Mouse (Mus musculus): ENCODE data around the gene Cep85l. TPM values are rescaled to one million over a fixed set of nuclear protein-coding genes. Genes with fewer than 3 reads are reported as not detected.

Gene Cep85l
- polyA plus RNA-seq, 1 experiment from 2014 or later: 10.8 TPM

DNA sequence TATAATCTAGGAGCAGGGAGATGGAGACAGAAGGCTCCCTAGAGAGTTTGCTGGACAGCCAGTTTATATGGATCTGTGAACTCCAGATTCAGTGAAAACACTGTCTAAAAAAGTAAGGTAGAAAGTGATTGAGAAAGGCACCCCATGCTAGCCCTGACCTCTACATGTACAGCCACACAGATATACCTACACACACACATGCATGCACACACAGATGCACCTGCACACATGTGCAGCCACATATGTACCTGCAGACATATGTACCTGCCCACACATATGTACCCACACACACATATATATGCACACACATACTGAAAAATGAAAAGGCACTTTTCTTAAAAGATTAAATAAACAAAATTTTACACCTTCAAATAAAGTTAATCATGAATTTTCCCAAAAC lies 53.4 kb downstream of the Cep85l start:
- DNase-seq (ENCODE audit: low spot score) (no peak), ATAC-seq (no peak)
- no peak overlapping the region for H3K9ac ChIP-seq (replicated peaks; ENCODE audit: low read depth)

DNA sequence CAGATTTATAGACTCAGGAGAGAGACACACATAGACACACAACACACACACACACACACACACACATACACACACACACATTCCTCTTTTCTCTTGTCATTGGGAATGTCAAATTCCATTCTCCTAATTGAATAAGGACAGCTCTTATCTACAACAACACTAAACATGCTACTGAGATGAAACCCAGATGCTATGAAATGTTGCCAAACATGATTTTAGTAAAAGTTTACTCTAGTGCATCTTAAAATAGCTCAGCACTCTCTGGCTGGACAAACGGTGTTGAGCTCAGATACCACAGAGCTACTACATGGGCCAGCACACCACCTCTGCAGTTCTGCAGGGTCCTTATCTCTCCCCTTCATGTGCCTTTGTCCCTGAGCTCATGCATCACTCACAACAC lies 55.1 kb downstream of the Cep85l start:
- peak; percentile 82 for DNase-seq (ENCODE audit: low spot score)
- H3K4me1 ChIP-seq (ENCODE audit: insufficient read depth, low read depth, low read length): no peaks in the 10 kb centered on the region
- TF ChIP-seq EP300 (IDR thresholded peaks at IDR 0.05) (peak; percentile 51; the same call in 1 of the 2 replicates), CTCF (IDR thresholded peaks at IDR 0.05) (no peak)
- ATAC-seq: peak; percentile 83
- no peak overlapping the region for H3K4me3 ChIP-seq (ENCODE audit: low read depth, low read length)
- no peak overlapping the region for H3K27ac ChIP-seq (ENCODE audit: low read length)
- H3K9me3 ChIP-seq (ENCODE audit: low read length): no peaks in the 10 kb centered on the region
- WGBS: 4% methylated on average over 1 of the region's 1 CpGs
- no peaks in the 10 kb centered on the region for H3K36me3 ChIP-seq (ENCODE audit: insufficient read depth, low read length)
- H3K9ac ChIP-seq (replicated peaks; ENCODE audit: low read depth): no peak overlapping the region
- no peak overlapping the region; the same call in 1 of the 2 replicates for H3K4me2 ChIP-seq (replicated peaks; ENCODE audit: low read depth, low read length)
- no peaks in the 10 kb centered on the region for H3K27me3 ChIP-seq (replicated peaks; ENCODE audit: insufficient read depth, low read length)

More for the DNA sequence above, 53.4 kb downstream of the Cep85l start:
- Histone ChIP-seq H3K9me3 (ENCODE audit: low read length) (no peaks in the 10 kb centered on the region), H3K27me3 (replicated peaks; ENCODE audit: insufficient read depth, low read length) (no peaks in the 10 kb centered on the region), H3K4me2 (replicated peaks; ENCODE audit: low read depth, low read length) (no peak overlapping the region), H3K4me1 (ENCODE audit: insufficient read depth, low read depth, low read length) (no peaks in the 10 kb centered on the region), H3K4me3 (ENCODE audit: low read depth, low read length) (no peak overlapping the region), H3K36me3 (ENCODE audit: insufficient read depth, low read length) (no peaks in the 10 kb centered on the region), H3K27ac (ENCODE audit: low read length) (no peak overlapping the region)
- TF ChIP-seq CTCF (IDR thresholded peaks at IDR 0.05) (no peak), EP300 (IDR thresholded peaks at IDR 0.05) (no peak)

DNA sequence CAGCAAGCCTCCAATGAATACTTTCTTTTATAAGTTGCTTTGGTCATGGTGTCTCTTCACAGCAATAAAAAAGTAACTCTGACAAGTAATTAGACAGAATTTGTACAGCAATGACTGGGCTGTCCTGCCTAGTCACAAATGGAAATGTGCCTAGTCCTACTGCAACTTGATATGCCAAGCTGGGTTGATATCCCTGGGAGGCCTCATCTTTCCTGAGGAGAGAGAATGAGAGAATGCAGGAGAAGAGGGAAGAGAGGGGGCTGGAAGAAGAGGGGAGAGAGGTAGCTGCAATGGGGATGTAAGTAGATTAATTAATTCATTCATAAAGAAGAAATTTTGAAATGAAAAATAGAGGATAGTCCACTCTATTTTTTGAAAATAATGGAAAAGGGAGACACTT lies 56.4 kb downstream of the Cep85l start:
- ATAC-seq: no peak
- Histone ChIP-seq H3K4me3 (ENCODE audit: low read depth, low read length) (no peak overlapping the region), H3K9ac (replicated peaks; ENCODE audit: low read depth) (no peak overlapping the region), H3K9me3 (ENCODE audit: low read length) (no peaks in the 10 kb centered on the region), H3K27ac (ENCODE audit: low read length) (no peak overlapping the region), H3K4me1 (ENCODE audit: insufficient read depth, low read depth, low read length) (no peaks in the 10 kb centered on the region), H3K4me2 (replicated peaks; ENCODE audit: low read depth, low read length) (no peak overlapping the region), H3K36me3 (ENCODE audit: insufficient read depth, low read length) (no peaks in the 10 kb centered on the region), H3K27me3 (replicated peaks; ENCODE audit: insufficient read depth, low read length) (no peaks in the 10 kb centered on the region)
- TF ChIP-seq EP300 (IDR thresholded peaks at IDR 0.05): no peak
- no peak for TF ChIP-seq CTCF (IDR thresholded peaks at IDR 0.05)
- DNase-seq (ENCODE audit: low spot score): no peak

DNA sequence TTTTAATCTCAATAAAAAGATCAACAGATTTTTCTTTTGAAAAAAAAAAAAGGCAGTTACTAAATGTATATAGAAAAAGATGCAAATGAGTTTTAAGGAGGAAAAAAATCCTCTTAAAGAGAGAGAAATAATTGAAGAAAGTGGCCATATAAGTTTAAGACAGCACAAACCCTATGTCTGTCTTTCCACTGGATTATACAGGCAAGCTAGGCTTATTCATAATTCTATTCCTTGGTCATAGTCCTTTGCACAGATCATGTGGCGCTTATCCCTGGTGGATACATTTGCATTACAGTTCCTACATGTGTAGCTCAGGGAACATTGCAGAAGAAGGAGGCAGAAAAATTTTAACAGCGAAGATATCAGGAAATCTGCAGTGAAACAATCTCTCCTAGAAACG lies 73.1 kb downstream of the Cep85l start:
- no peak overlapping the region for H3K4me3 ChIP-seq (ENCODE audit: low read depth, low read length)
- no peak overlapping the region for H3K27ac ChIP-seq (ENCODE audit: low read length)
- H3K4me2 ChIP-seq (replicated peaks; ENCODE audit: low read depth, low read length): no peak overlapping the region
- no peak for TF ChIP-seq CTCF (IDR thresholded peaks at IDR 0.05)
- H3K36me3 ChIP-seq (ENCODE audit: insufficient read depth, low read length): no peaks in the 10 kb centered on the region
- H3K4me1 ChIP-seq (ENCODE audit: insufficient read depth, low read depth, low read length): no peaks in the 10 kb centered on the region
- no peak for ATAC-seq
- 89% methylated on average over 3 of the region's 3 CpGs for WGBS
- no peak for DNase-seq (ENCODE audit: low spot score)
- no peaks in the 10 kb centered on the region for H3K9me3 ChIP-seq (ENCODE audit: low read length)
- H3K9ac ChIP-seq (replicated peaks; ENCODE audit: low read depth): no peak overlapping the region
- H3K27me3 ChIP-seq (replicated peaks; ENCODE audit: insufficient read depth, low read length): no peaks in the 10 kb centered on the region

DNA sequence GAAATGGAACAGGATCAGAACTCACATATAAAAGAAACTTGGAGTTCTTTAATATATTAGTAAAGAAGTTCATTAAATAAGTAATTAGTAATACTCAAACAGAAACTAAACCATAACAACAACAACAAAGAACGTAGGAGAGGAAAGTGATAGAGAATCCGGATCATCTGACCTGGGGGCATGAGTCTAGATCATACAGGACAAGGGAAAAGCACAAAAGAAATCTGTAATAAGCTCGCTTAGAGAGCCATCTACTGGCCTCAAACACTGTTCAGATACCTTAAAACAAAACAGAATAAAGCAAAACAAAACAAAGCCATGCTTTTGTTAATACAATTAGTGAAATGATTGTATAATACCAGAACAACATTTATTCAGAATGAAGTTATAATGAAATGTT lies 73.9 kb downstream of the Cep85l start:
- Histone ChIP-seq H3K36me3 (ENCODE audit: insufficient read depth, low read length) (no peaks in the 10 kb centered on the region), H3K27ac (ENCODE audit: low read length) (no peak overlapping the region), H3K9ac (replicated peaks; ENCODE audit: low read depth) (no peak overlapping the region), H3K4me3 (ENCODE audit: low read depth, low read length) (no peak overlapping the region), H3K4me2 (replicated peaks; ENCODE audit: low read depth, low read length) (no peak overlapping the region), H3K9me3 (ENCODE audit: low read length) (no peaks in the 10 kb centered on the region), H3K4me1 (ENCODE audit: insufficient read depth, low read depth, low read length) (no peaks in the 10 kb centered on the region), H3K27me3 (replicated peaks; ENCODE audit: insufficient read depth, low read length) (no peaks in the 10 kb centered on the region)
- WGBS: 41% methylated on average over 3 of the region's 3 CpGs
- TF ChIP-seq EP300 (IDR thresholded peaks at IDR 0.05) (no peak), CTCF (IDR thresholded peaks at IDR 0.05) (0 out of 2 replicates have a peak, but pooled peaks have one; percentile 23)
- DNase-seq (ENCODE audit: low spot score) (no peak), ATAC-seq (no peak)

DNA sequence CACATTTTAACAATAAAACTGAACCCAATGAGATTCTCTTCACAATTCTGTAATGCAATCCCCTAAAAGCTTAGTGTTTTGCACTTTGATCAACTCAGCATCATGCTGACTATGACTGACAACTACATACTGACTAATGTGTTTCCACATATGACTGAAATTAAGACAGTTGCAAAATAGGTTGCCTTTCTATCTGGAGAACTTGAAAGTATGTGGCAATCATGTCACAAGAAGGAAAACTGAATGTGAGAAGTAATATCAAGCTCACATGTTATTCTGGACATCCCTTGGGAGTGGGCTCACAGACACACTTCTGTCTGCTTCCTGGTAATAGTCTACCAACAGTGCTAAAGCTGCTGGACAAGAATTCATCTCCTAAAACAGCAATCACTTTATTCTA lies 94.6 kb downstream of the Cep85l start:
- H3K27ac ChIP-seq (ENCODE audit: low read length): no peak overlapping the region
- no peak for ATAC-seq
- H3K4me3 ChIP-seq (ENCODE audit: low read depth, low read length): no peak overlapping the region
- no peak for DNase-seq (ENCODE audit: low spot score)
- TF ChIP-seq CTCF (IDR thresholded peaks at IDR 0.05) (no peak), EP300 (IDR thresholded peaks at IDR 0.05) (no peak)
- no peak overlapping the region for H3K9ac ChIP-seq (replicated peaks; ENCODE audit: low read depth)
- H3K9me3 ChIP-seq (ENCODE audit: low read length): no peaks in the 10 kb centered on the region
- no peaks in the 10 kb centered on the region for H3K27me3 ChIP-seq (replicated peaks; ENCODE audit: insufficient read depth, low read length)
- peaks cover 22% of the 10 kb centered on the region; the same call in 1 of the 2 replicates for H3K36me3 ChIP-seq (ENCODE audit: insufficient read depth, low read length)
- H3K4me2 ChIP-seq (replicated peaks; ENCODE audit: low read depth, low read length): no peak overlapping the region
- H3K4me1 ChIP-seq (ENCODE audit: insufficient read depth, low read depth, low read length): no peaks in the 10 kb centered on the region

DNA sequence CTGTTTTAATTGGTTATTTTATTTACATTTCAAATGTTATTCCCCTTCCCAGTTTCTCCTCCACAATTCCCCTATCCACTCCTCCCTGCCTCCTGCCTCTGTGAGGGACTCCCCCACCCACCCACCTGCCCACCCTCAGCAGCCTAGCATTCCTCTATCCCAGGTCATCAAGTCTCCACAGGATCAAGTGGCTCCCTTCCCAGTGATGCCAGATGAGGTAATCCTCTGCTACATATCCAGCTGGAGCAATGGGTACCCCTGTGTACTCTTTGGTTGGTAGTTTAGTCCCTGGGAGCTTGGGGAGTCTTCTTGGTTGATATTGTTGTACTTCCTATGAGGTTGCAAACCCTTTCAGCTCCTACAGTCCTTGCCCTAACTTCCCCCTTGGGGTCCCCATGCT lies 107.5 kb downstream of the Cep85l start:
- ATAC-seq (no peak), DNase-seq (ENCODE audit: low spot score) (no peak)
- no peak for TF ChIP-seq EP300 (IDR thresholded peaks at IDR 0.05)
- no peak for TF ChIP-seq CTCF (IDR thresholded peaks at IDR 0.05)
- no peaks in the 10 kb centered on the region for H3K27me3 ChIP-seq (replicated peaks; ENCODE audit: insufficient read depth, low read length)
- no peak overlapping the region for H3K27ac ChIP-seq (ENCODE audit: low read length)
- no peak overlapping the region for H3K9ac ChIP-seq (replicated peaks; ENCODE audit: low read depth)
- no peak overlapping the region for H3K4me3 ChIP-seq (ENCODE audit: low read depth, low read length)
- H3K4me2 ChIP-seq (replicated peaks; ENCODE audit: low read depth, low read length): no peak overlapping the region
- H3K36me3 ChIP-seq (ENCODE audit: insufficient read depth, low read length): no peaks in the 10 kb centered on the region
- H3K9me3 ChIP-seq (ENCODE audit: low read length): no peaks in the 10 kb centered on the region
- no peaks in the 10 kb centered on the region for H3K4me1 ChIP-seq (ENCODE audit: insufficient read depth, low read depth, low read length)
